Mouse (Mus musculus) frontal cortex, postnatal 14 days (tissue): ENCODE results near the gene Pde7b.

Experiments used
- DNase-seq, 2 experiments: peaks; one replicate each; pipeline ENCODE4 v3.0.0; 2022; ENCODE audit warnings: low spot score in 2 of 2

Gene Pde7b

GRCm38 (mm10) chr10:20361542-20362449 is 363.1 kb downstream of the Pde7b start:
- no peak for DNase-seq

- no peak for DNase-seq
Observed at GRCm38 (mm10) chr10:20348894-20349293, 376.0 kb downstream of the Pde7b start.
